Mouse (Mus musculus) embryonic facial prominence, embryonic 11.5 days (tissue): ENCODE measurements around the gene Tmem234. TPM values are rescaled to one million over a fixed set of nuclear protein-coding genes. Genes with fewer than 3 reads are reported as not detected.
"Not testable (repeated sequence)": the region's sequence is repeated elsewhere in the genome, so short reads cannot be mapped to it uniquely, and the experiment has no call there.

Source experiments
- ATAC-seq: fragments of 200-750 bp; cut with Nextera tagmentation; replicated peaks from 2 replicates; pipeline ENCODE4 v1.8.0; 2017; ENCODE audit warnings: low read depth; ENCODE audit not compliant: insufficient number of reproducible peaks, low FRiP score, low TSS enrichment
- DNase-seq: peaks from one replicate; pipeline ENCODE4 v3.0.0-alpha.2; 2015; ENCODE audit warnings: low spot score
- H3K27ac ChIP-seq: fragments of 300-500 bp; sonication (generic); replicated peaks from 2 replicates; pipeline ENCODE4 v1.5.1; 2014; ENCODE audit warnings: mild to moderate bottlenecking, low read depth, low read length, control low read depth
- H3K27me3 ChIP-seq: fragments of 300-500 bp; sonication (generic); 2 replicates; pipeline ENCODE4 v1.6.1; 2014; ENCODE audit warnings: mild to moderate bottlenecking, low read length, moderate library complexity, mixed read lengths; ENCODE audit not compliant: control insufficient read depth, insufficient read depth
- H3K36me3 ChIP-seq: fragments of 300-500 bp; sonication (generic); replicated peaks from 2 replicates; pipeline ENCODE4 v1.6.1; 2014; ENCODE audit warnings: low read depth, mild to moderate bottlenecking, low read length, moderate library complexity, mixed read lengths; ENCODE audit not compliant: control insufficient read depth, insufficient read depth
- H3K4me1 ChIP-seq: fragments of 300-500 bp; sonication (generic); 2 replicates; pipeline ENCODE4 v1.6.1; 2014; ENCODE audit warnings: low read length, mixed read lengths; ENCODE audit not compliant: control insufficient read depth, insufficient read depth
- H3K4me2 ChIP-seq: fragments of 300-500 bp; sonication (generic); 2 replicates; pipeline ENCODE4 v1.6.1; 2014; ENCODE audit warnings: low read depth, mild to moderate bottlenecking, control low read depth, low read length, moderate library complexity
- H3K4me3 ChIP-seq: fragments of 300-500 bp; sonication (generic); 2 replicates; pipeline ENCODE4 v1.5.1; 2014; ENCODE audit warnings: low read depth, low read length, control low read depth
- H3K9ac ChIP-seq: fragments of 300-500 bp; sonication (generic); replicated peaks from 2 replicates; pipeline ENCODE4 v1.6.1; 2014; ENCODE audit warnings: mild to moderate bottlenecking, control low read depth, low read length
- H3K9me3 ChIP-seq: fragments of 300-500 bp; sonication (generic); replicated peaks from 2 replicates; pipeline ENCODE4 v1.6.1; 2016; ENCODE audit warnings: mild to moderate bottlenecking, low read length, inconsistent platforms, mixed read lengths; ENCODE audit not compliant: control insufficient read depth
- WGBS: fragments of 180-500 bp; shearing (Covaris S2); extraction: QIAGEN DNeasy Blood & Tissue Kit; methylation state at CpG from one replicate; pipeline ENCODE4 v1.1.7; 2014; 5-methylcytosine and 5-hydroxymethylcytosine counted together
- polyA plus RNA-seq: library from polyadenylated mRNA; unstranded; fragments of >200 nt; fragmentation: Nextera tagmentation; extraction: Ambion mirVana; gene quantifications from 2 replicates; pipeline ENCODE4 v1.2.1, GENCODE M21; 2014

Tmem234 gene
- polyA plus RNA-seq, result 163 and 195 TPM in 2 replicates

GRCm38 (mm10) chr4:129600233-129601158 is at the start of gene Tmem234, which contains the start of gene Eif3i:
Gene Tmem234 (plus strand): TSS chr4:129600668.
Gene Eif3i (minus strand): TSS chr4:129600648.
- no peaks in the 10 kb centered on the region for H3K4me1 ChIP-seq
- H3K27me3 ChIP-seq, result no peaks in the 10 kb centered on the region
- DNase-seq, result peak; percentile 91
- under 1% methylated on average over 70 of the region's 74 CpGs for WGBS
- H3K9me3 ChIP-seq, result no peaks in the 10 kb centered on the region
- H3K27ac ChIP-seq, result no peak within 1 kb of the TSS; the same call in 1 of the 2 replicates
- H3K36me3 ChIP-seq, result no peaks in the 10 kb centered on the region; the same call in 1 of the 2 replicates
- peak within 1 kb of the TSS; percentile 60 for H3K4me2 ChIP-seq
- H3K9ac ChIP-seq, result peak within 1 kb of the TSS; percentile 94
- ATAC-seq, result peak; percentile 84
- H3K4me3 ChIP-seq, result peak within 1 kb of the TSS; percentile 99

GRCm38 (mm10) chr4:129554512-129554911 is 46.0 kb upstream of the Tmem234 start:
- not testable (repeated sequence) for H3K9me3 ChIP-seq, ATAC-seq, DNase-seq, H3K4me1 ChIP-seq, H3K4me2 ChIP-seq, H3K4me3 ChIP-seq, H3K9ac ChIP-seq, H3K36me3 ChIP-seq, H3K27me3 ChIP-seq, H3K27ac ChIP-seq
- WGBS, result 84% methylated on average over 5 of the region's 6 CpGs

- Histone ChIP-seq H3K4me3 (peak overlapping the region; percentile 51), H3K4me2 (peak overlapping the region; percentile 82), H3K27ac (no peak overlapping the region), H3K27me3 (no peaks in the 10 kb centered on the region), H3K9ac (peak overlapping the region; percentile 65), H3K36me3 (no peaks in the 10 kb centered on the region), H3K4me1 (no peaks in the 10 kb centered on the region), H3K9me3 (no peaks in the 10 kb centered on the region)
- WGBS, result 3% methylated on average over 16 of the region's 16 CpGs
- DNase-seq, result peak; percentile 70
- no peak for ATAC-seq
Observed at GRCm38 (mm10) chr4:129555421-129555861, 45.0 kb upstream of the Tmem234 start.

- Histone ChIP-seq H3K9me3 (no peaks in the 10 kb centered on the region), H3K27me3 (no peaks in the 10 kb centered on the region), H3K9ac (peak overlapping the region; percentile 65), H3K4me2 (peak overlapping the region; percentile 82), H3K36me3 (no peaks in the 10 kb centered on the region), H3K4me1 (no peaks in the 10 kb centered on the region), H3K4me3 (peak overlapping the region; percentile 51), H3K27ac (no peak overlapping the region)
- DNase-seq (no peak), ATAC-seq (peak; percentile 44; the same call in 1 of the 2 replicates)
- WGBS, result under 1% methylated on average over 24 of the region's 24 CpGs
Observed at GRCm38 (mm10) chr4:129555862-129556531, 44.5 kb upstream of the Tmem234 start.

DNA sequence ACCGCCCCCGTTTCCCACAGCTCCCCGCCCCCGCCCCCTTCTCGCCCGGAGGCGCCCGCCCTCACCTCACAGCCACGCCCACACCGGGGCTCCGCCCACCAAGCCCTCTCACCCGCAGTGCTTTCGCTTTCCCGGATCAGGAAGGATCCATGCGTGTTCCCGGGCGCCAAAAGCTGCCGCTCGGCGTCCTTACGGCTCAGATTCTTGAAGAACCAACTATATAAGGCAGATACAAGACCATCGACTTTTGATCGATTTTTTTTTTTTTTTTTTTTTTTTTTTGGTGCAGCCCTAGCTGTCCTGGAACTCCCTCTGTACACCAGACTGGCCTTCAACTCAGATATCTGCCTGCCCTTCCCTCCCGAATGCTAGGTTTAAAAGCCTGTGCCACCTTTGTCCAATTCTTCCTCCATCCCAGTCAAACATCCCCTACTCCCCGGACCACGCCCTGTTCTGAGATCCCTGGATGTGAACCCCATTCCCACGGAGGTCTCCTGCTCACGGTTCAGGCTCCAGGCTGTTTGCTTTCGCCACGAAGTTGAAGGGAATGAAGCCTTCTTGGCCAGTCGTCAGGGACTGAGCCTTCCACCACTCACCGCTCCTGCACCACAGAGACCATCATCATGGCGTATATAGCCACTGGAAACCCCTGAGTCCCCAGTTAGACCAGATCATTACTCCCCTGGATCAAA is 43.8 kb upstream of the Tmem234 start:
- Histone ChIP-seq H3K27ac (no peak overlapping the region), H3K9me3 (no peaks in the 10 kb centered on the region), H3K36me3 (no peaks in the 10 kb centered on the region), H3K9ac (peak overlapping the region; percentile 65), H3K4me2 (peak overlapping the region; percentile 82), H3K27me3 (no peaks in the 10 kb centered on the region), H3K4me1 (no peaks in the 10 kb centered on the region), H3K4me3 (peak overlapping the region; percentile 51)
- WGBS, result 8% methylated on average over 33 of the region's 33 CpGs
- ATAC-seq (peak; percentile 35), DNase-seq (peak; percentile 95)

- 61% methylated on average over 9 of the region's 9 CpGs for WGBS
- H3K27ac ChIP-seq, result no peak overlapping the region
Observed at GRCm38 (mm10) chr4:129557256-129557808, 43.1 kb upstream of the Tmem234 start.

DNA sequence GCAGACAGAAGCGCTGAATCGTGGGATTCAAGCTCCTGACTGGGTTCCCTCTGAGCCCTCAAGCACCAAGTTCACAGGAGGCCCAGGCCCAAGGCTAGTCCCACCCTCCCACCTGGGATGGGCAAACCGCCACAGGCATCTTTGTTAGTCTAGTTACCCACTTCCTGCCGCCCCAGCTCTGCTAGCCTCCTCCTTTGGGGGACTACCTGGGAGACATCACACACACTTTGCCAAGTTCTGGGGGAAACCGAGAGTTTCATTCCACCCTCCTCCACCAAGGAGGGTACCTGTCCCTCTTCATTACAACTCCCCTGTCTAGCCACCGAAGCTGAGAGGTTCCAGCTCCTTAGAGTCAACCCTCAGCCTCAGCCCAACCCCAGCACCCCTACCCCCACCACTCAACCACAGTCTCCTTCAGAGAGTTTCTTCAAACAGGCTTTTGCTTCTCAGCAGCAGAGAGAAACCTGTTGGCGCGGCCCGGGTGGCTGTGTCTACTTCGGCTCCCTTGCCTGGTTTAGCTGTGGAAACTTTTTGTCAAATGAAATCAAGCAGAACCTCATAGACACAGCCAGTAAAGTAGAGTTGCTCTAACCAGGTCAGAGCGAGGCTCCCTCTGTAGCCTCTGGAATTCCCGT is 42.0 kb upstream of the Tmem234 start:
- H3K36me3 ChIP-seq, result no peaks in the 10 kb centered on the region
- no peaks in the 10 kb centered on the region for H3K27me3 ChIP-seq
- no peak for DNase-seq
- no peak overlapping the region for H3K9ac ChIP-seq
- 83% methylated on average over 12 of the region's 12 CpGs for WGBS
- H3K27ac ChIP-seq, result no peak overlapping the region
- no peak for ATAC-seq
- H3K4me2 ChIP-seq, result no peak overlapping the region
- no peaks in the 10 kb centered on the region for H3K4me1 ChIP-seq
- no peaks in the 10 kb centered on the region for H3K9me3 ChIP-seq
- no peak overlapping the region for H3K4me3 ChIP-seq

More at GRCm38 (mm10) chr4:129557256-129557808, 43.1 kb upstream of the Tmem234 start:
- DNase-seq (no peak), ATAC-seq (no peak)
- Histone ChIP-seq H3K4me1 (no peaks in the 10 kb centered on the region), H3K4me2 (no peak overlapping the region; the same call in 1 of the 2 replicates), H3K4me3 (no peak overlapping the region), H3K9ac (peak overlapping the region; percentile 33; the same call in 1 of the 2 replicates), H3K9me3 (no peaks in the 10 kb centered on the region), H3K36me3 (no peaks in the 10 kb centered on the region), H3K27me3 (no peaks in the 10 kb centered on the region)
